Mouse (Mus musculus): ENCODE data around the gene Slamf6. TPM values are rescaled to one million over a fixed set of nuclear protein-coding genes. Genes with fewer than 3 reads are reported as not detected.
"Not testable (repeated sequence)": the region's sequence is repeated elsewhere in the genome, so short reads cannot be mapped to it uniquely, and the experiment has no call there.

The Slamf6 gene
- polyA plus RNA-seq, 1 experiment from 2014 or later = not detected

GRCm38 (mm10) chr1:171969221-171969620 is 51.9 kb downstream of the Slamf6 start:
- Histone ChIP-seq H3K9ac (ENCODE audit: low read length) (no peak overlapping the region), H3K27ac (replicated peaks; ENCODE audit: low read depth, low read length) (no peak overlapping the region), H3K27me3 (ENCODE audit: control insufficient read depth, insufficient read depth, low read length) (no peaks in the 10 kb centered on the region), H3K9me3 (ENCODE audit: control insufficient read depth, low read length) (no peaks in the 10 kb centered on the region), H3K4me1 (ENCODE audit: control insufficient read depth, insufficient read depth, low read length) (no peaks in the 10 kb centered on the region), H3K4me3 (ENCODE audit: low read depth, low read length) (no peak overlapping the region), H3K36me3 (ENCODE audit: control insufficient read depth, insufficient read depth, low read length) (no peaks in the 10 kb centered on the region), H3K4me2 (ENCODE audit: low read depth, severe bottlenecking) (no peak overlapping the region)
- WGBS = 91% methylated on average over 6 of the region's 6 CpGs
- no peak for DNase-seq (ENCODE audit: low spot score)
- ATAC-seq (ENCODE audit: insufficient number of reproducible peaks, low FRiP score, low TSS enrichment, low read depth) = no peak

- Histone ChIP-seq H3K9ac (ENCODE audit: low read length) (no peak overlapping the region), H3K36me3 (ENCODE audit: control insufficient read depth, insufficient read depth, low read length) (no peaks in the 10 kb centered on the region), H3K27me3 (ENCODE audit: control insufficient read depth, insufficient read depth, low read length) (no peaks in the 10 kb centered on the region), H3K4me1 (ENCODE audit: control insufficient read depth, insufficient read depth, low read length) (no peaks in the 10 kb centered on the region), H3K4me3 (ENCODE audit: low read depth, low read length) (no peak overlapping the region), H3K27ac (replicated peaks; ENCODE audit: low read depth, low read length) (no peak overlapping the region), H3K4me2 (ENCODE audit: low read depth, severe bottlenecking) (no peak overlapping the region), H3K9me3 (ENCODE audit: control insufficient read depth, low read length) (no peaks in the 10 kb centered on the region)
- ATAC-seq (ENCODE audit: insufficient number of reproducible peaks, low FRiP score, low TSS enrichment, low read depth) (no peak), DNase-seq (ENCODE audit: low spot score) (no peak)
- WGBS = 68% methylated on average over 10 of the region's 10 CpGs
Measured at GRCm38 (mm10) chr1:171970854-171971586, 53.7 kb downstream of the Slamf6 start.

- not testable (repeated sequence) for ATAC-seq (ENCODE audit: insufficient number of reproducible peaks, low FRiP score, low TSS enrichment, low read depth); H3K4me2 ChIP-seq (ENCODE audit: low read depth, severe bottlenecking); H3K4me3 ChIP-seq (ENCODE audit: low read depth, low read length); H3K36me3 ChIP-seq (ENCODE audit: control insufficient read depth, insufficient read depth, low read length); DNase-seq (ENCODE audit: low spot score); H3K4me1 ChIP-seq (ENCODE audit: control insufficient read depth, insufficient read depth, low read length); H3K9me3 ChIP-seq (ENCODE audit: control insufficient read depth, low read length); H3K27ac ChIP-seq (replicated peaks; ENCODE audit: low read depth, low read length); H3K9ac ChIP-seq (ENCODE audit: low read length); H3K27me3 ChIP-seq (ENCODE audit: control insufficient read depth, insufficient read depth, low read length)
- 89% methylated on average over 2 of the region's 2 CpGs for WGBS
Measured at GRCm38 (mm10) chr1:171974361-171974760, 57.0 kb downstream of the Slamf6 start.

DNA sequence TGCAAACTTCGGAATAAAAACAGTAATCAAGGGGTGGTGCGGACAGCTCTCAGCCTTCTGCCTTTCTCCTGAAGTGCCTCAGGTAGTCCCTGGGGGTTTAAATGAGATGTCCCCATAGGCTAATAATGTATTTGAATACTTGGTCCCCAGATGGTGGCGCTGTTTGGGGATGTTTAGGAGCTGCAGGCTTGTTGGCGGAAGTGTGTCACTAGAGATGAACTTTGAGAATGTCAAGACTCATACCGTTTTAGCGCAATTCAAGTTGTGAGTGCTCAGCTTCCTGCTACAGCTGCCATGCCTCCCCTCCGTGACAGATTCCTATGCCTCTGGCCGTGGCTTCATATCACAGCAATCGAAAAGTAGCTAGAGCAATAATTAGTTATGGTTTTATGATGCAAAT is 58.1 kb downstream of the Slamf6 start:
- H3K27ac ChIP-seq (replicated peaks; ENCODE audit: low read depth, low read length) = no peak overlapping the region
- no peak overlapping the region for H3K9ac ChIP-seq (ENCODE audit: low read length)
- no peak overlapping the region for H3K4me3 ChIP-seq (ENCODE audit: low read depth, low read length)
- WGBS = 86% methylated on average over 9 of the region's 9 CpGs
- DNase-seq (ENCODE audit: low spot score) (no peak), ATAC-seq (ENCODE audit: insufficient number of reproducible peaks, low FRiP score, low TSS enrichment, low read depth) (no peak)
- no peaks in the 10 kb centered on the region for H3K36me3 ChIP-seq (ENCODE audit: control insufficient read depth, insufficient read depth, low read length)
- no peaks in the 10 kb centered on the region for H3K4me1 ChIP-seq (ENCODE audit: control insufficient read depth, insufficient read depth, low read length)
- H3K27me3 ChIP-seq (ENCODE audit: control insufficient read depth, insufficient read depth, low read length) = no peaks in the 10 kb centered on the region
- H3K4me2 ChIP-seq (ENCODE audit: low read depth, severe bottlenecking) = no peak overlapping the region
- no peaks in the 10 kb centered on the region for H3K9me3 ChIP-seq (ENCODE audit: control insufficient read depth, low read length)

DNA sequence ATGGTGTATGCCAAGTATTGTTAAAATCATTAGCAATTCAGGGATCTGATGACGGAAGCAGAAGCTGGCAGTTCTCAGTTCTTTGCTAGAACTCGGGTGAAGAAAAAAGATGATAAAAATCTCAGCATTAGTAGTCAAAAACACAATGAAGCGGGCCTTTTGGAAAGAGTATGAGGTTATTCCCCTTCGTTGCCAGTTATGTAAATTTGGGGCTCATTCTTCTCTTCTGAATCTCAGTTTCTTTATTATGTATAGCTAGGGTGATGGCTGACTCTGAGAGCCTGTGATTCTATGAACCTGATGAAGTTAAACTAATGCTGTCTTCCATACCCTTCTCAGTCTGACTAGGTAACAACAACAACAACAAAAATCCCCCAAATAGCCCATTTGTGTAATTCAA is 58.5 kb downstream of the Slamf6 start:
- H3K9ac ChIP-seq (ENCODE audit: low read length) = no peak overlapping the region
- no peak overlapping the region for H3K27ac ChIP-seq (replicated peaks; ENCODE audit: low read depth, low read length)
- ATAC-seq (ENCODE audit: insufficient number of reproducible peaks, low FRiP score, low TSS enrichment, low read depth) (no peak), DNase-seq (ENCODE audit: low spot score) (no peak)
- H3K4me1 ChIP-seq (ENCODE audit: control insufficient read depth, insufficient read depth, low read length) = no peaks in the 10 kb centered on the region
- 84% methylated on average over 4 of the region's 4 CpGs for WGBS
- H3K4me3 ChIP-seq (ENCODE audit: low read depth, low read length) = no peak overlapping the region
- H3K36me3 ChIP-seq (ENCODE audit: control insufficient read depth, insufficient read depth, low read length) = no peaks in the 10 kb centered on the region
- H3K4me2 ChIP-seq (ENCODE audit: low read depth, severe bottlenecking) = no peak overlapping the region
- H3K9me3 ChIP-seq (ENCODE audit: control insufficient read depth, low read length) = no peaks in the 10 kb centered on the region
- no peaks in the 10 kb centered on the region for H3K27me3 ChIP-seq (ENCODE audit: control insufficient read depth, insufficient read depth, low read length)

DNA sequence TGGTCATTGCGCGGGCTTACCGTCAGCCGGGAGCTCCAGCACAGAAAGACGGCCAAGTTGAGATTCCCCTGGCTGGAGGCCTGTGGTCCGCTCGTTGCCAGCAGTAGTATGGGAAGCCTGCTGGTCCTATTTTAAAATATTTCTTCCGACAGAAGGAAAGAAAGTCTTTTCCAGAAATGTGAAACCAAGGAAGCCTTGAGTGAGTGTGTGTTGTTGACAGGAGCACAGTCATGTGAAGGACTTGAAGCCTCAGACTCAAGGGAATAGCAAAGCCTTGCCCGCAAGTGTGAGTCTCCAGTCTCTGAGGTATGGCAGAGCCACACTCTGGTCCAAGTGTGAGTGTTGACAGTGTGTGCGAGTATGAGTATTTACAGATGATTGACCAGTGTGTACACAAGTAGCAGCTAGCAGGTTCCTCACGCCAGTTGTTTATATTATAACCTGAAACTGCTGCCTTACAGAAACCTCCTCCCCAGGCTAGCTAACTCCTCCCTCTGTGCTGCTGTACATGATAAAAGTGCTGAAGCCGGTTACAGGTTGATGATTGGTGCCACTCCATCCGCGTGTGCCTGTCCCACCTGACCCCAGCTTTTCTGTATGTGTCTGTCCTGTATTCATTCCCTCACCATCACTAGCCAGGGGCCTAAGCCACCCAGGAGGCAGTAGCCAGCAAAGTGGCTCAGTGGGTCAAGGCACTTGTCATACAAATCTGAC is 59.7 kb downstream of the Slamf6 start:
- H3K36me3 ChIP-seq (ENCODE audit: control insufficient read depth, insufficient read depth, low read length) = no peaks in the 10 kb centered on the region
- H3K4me2 ChIP-seq (ENCODE audit: low read depth, severe bottlenecking) = no peak overlapping the region
- no peaks in the 10 kb centered on the region for H3K27me3 ChIP-seq (ENCODE audit: control insufficient read depth, insufficient read depth, low read length)
- ATAC-seq (ENCODE audit: insufficient number of reproducible peaks, low FRiP score, low TSS enrichment, low read depth) (no peak), DNase-seq (ENCODE audit: low spot score) (no peak)
- no peak overlapping the region for H3K9ac ChIP-seq (ENCODE audit: low read length)
- no peaks in the 10 kb centered on the region for H3K4me1 ChIP-seq (ENCODE audit: control insufficient read depth, insufficient read depth, low read length)
- whole genome bisulfite sequencing = 92% methylated on average over 14 of the region's 14 CpGs
- no peak overlapping the region for H3K4me3 ChIP-seq (ENCODE audit: low read depth, low read length)
- no peak overlapping the region for H3K27ac ChIP-seq (replicated peaks; ENCODE audit: low read depth, low read length)
- no peaks in the 10 kb centered on the region for H3K9me3 ChIP-seq (ENCODE audit: control insufficient read depth, low read length)

- no peaks in the 10 kb centered on the region for H3K9me3 ChIP-seq (ENCODE audit: control insufficient read depth, low read length)
- no peak overlapping the region for H3K4me3 ChIP-seq (ENCODE audit: low read depth, low read length)
- no peak overlapping the region for H3K4me2 ChIP-seq (ENCODE audit: low read depth, severe bottlenecking)
- H3K27me3 ChIP-seq (ENCODE audit: control insufficient read depth, insufficient read depth, low read length) = no peaks in the 10 kb centered on the region
- ATAC-seq (ENCODE audit: insufficient number of reproducible peaks, low FRiP score, low TSS enrichment, low read depth) (no peak), DNase-seq (ENCODE audit: low spot score) (no peak)
- WGBS = 90% methylated on average over 2 of the region's 2 CpGs
- H3K36me3 ChIP-seq (ENCODE audit: control insufficient read depth, insufficient read depth, low read length) = no peaks in the 10 kb centered on the region
- no peak overlapping the region for H3K27ac ChIP-seq (replicated peaks; ENCODE audit: low read depth, low read length)
- no peak overlapping the region for H3K9ac ChIP-seq (ENCODE audit: low read length)
- no peaks in the 10 kb centered on the region for H3K4me1 ChIP-seq (ENCODE audit: control insufficient read depth, insufficient read depth, low read length)
Measured at GRCm38 (mm10) chr1:171977891-171978290, 60.6 kb downstream of the Slamf6 start.

- no peaks in the 10 kb centered on the region for H3K27me3 ChIP-seq (ENCODE audit: control insufficient read depth, insufficient read depth, low read length)
- no peaks in the 10 kb centered on the region for H3K36me3 ChIP-seq (ENCODE audit: control insufficient read depth, insufficient read depth, low read length)
- H3K4me1 ChIP-seq (ENCODE audit: control insufficient read depth, insufficient read depth, low read length) = no peaks in the 10 kb centered on the region
- DNase-seq (ENCODE audit: low spot score) (no peak), ATAC-seq (ENCODE audit: insufficient number of reproducible peaks, low FRiP score, low TSS enrichment, low read depth) (no peak)
- no peak overlapping the region for H3K27ac ChIP-seq (replicated peaks; ENCODE audit: low read depth, low read length)
- WGBS = 92% methylated on average over 13 of the region's 13 CpGs
- H3K4me3 ChIP-seq (ENCODE audit: low read depth, low read length) = no peak overlapping the region
- no peak overlapping the region for H3K9ac ChIP-seq (ENCODE audit: low read length)
- no peak overlapping the region for H3K4me2 ChIP-seq (ENCODE audit: low read depth, severe bottlenecking)
- no peaks in the 10 kb centered on the region for H3K9me3 ChIP-seq (ENCODE audit: control insufficient read depth, low read length)
Measured at GRCm38 (mm10) chr1:171979969-171980730, 62.8 kb downstream of the Slamf6 start.
